Comparison of ENCODE assay signal across 8 mouse cellular contexts in genomic region chr13:103710359-103710781, GRCm38 (mm10).
A peak's percentile ranks its signal among the peaks of the same experiment; 100 is the strongest.
DNase-seq lines count a peak whose midpoint lies in the region; TF ChIP-seq lines count a peak whose summit lies in the region.
"Had no signal": no experiment of that assay in that cellular context is flagged by ENCODE, and none has a peak within 500 bp of the region (broad histone marks: within the 10 kb centered on the region; RNA-seq: fewer than 3 reads in every experiment).

No protein-coding gene starts in this region.

- peak; percentile 6; the same call in 1 of the 2 replicates for TF ChIP-seq CTCF in E14TG2a.4 (conservative IDR thresholded peaks at IDR 0.05; ENCODE audit: low read length)

- no peak overlapping the region for H3K4me3 ChIP-seq in E14TG2a.4 (replicated peaks; ENCODE audit: low read length)
- H3K4me3 ChIP-seq: liver, embryonic 15.5 days had no signal

- H3K27me3 ChIP-seq in E14TG2a.4 (ENCODE audit: insufficient read depth, low read length), result no peaks in the 10 kb centered on the region
- H3K27me3 ChIP-seq: liver, embryonic 15.5 days had no signal

- no peaks in the 10 kb centered on the region for H3K36me3 ChIP-seq in E14TG2a.4 (ENCODE audit: insufficient read depth, low read length)
- H3K36me3 ChIP-seq: liver, embryonic 15.5 days had no signal

- peaks cover 30% of the 10 kb centered on the region for H3K9me3 ChIP-seq in E14TG2a.4 (ENCODE audit: low read length)
- H3K9me3 ChIP-seq: liver, embryonic 15.5 days had no signal

- H3K4me1 ChIP-seq in E14TG2a.4 (replicated peaks; ENCODE audit: low read depth, low read length), result no peaks in the 10 kb centered on the region
- H3K4me1 ChIP-seq: liver, embryonic 15.5 days had no signal

- peak; percentile 20 for DNase-seq in layer of hippocampus, adult 11-12 months (ENCODE audit: low spot score)
- no peak for DNase-seq in layer of hippocampus, adult 9-10 months (ENCODE audit: low spot score)
- DNase-seq in adrenal gland, postnatal 10 days, result peak; percentile 65
- peak; percentile 54 for DNase-seq in induced T-regulatory cell, adult 2 months (ENCODE audit: low read depth)
- DNase-seq in naive thymus-derived CD4-positive, alpha-beta T cell, adult 2 months (ENCODE audit: low read depth), result peak; percentile 40
- no peak for DNase-seq in left cerebral cortex, adult 8-10 months (ENCODE audit: low spot score in 2 of 2)

Comparison
In these comparisons a context has a peak if more than half of its experiments do, and no peak if none do; other contexts are left out.
1. DNase-seq: peak in layer of hippocampus, adult 11-12 months (single experiment), adrenal gland, postnatal 10 days (single experiment), induced T-regulatory cell, adult 2 months (single experiment) and naive thymus-derived CD4-positive, alpha-beta T cell, adult 2 months (single experiment); none in layer of hippocampus, adult 9-10 months (single experiment) and left cerebral cortex, adult 8-10 months (0 of 2).